In genomic region chr10:6417336-6418105, GRCm38 (mm10) we compare ENCODE assay signal across 7 mouse cellular contexts.
DNase-seq lines count a peak whose midpoint lies in the region; ATAC-seq lines count a peak whose summit lies in the region.
"Not testable (repeated sequence)": the region's sequence is repeated elsewhere in the genome, so short reads cannot be mapped to it uniquely, and the experiment has no call there.

No protein-coding gene starts in this region.

- peak overlapping the region; percentile 40 for H3K4me2 ChIP-seq in heart, embryonic 16.5 days (ENCODE audit: low read depth, low read length)

- not testable (repeated sequence) for H3K36me3 ChIP-seq in heart, embryonic 16.5 days (ENCODE audit: control insufficient read depth, insufficient read depth)

- peak overlapping the region; percentile 23; the same call in 1 of the 2 replicates for H3K27ac ChIP-seq in heart, embryonic 16.5 days (ENCODE audit: low read length)

- intact Hi-C loops in heart, postnatal 36 days (cut with DNase I): not testable (repeated sequence)

- not testable (repeated sequence) for H3K27me3 ChIP-seq in heart, embryonic 16.5 days (ENCODE audit: control insufficient read depth, insufficient read depth, low read length)

- H3K4me3 ChIP-seq in heart, embryonic 16.5 days (ENCODE audit: low read length): not testable (repeated sequence)

- not testable (repeated sequence) for H3K9me3 ChIP-seq in heart, embryonic 16.5 days (replicated peaks; ENCODE audit: control insufficient read depth, low read length)

- not testable (repeated sequence) for H3K4me1 ChIP-seq in heart, embryonic 16.5 days (ENCODE audit: control insufficient read depth, insufficient read depth, low read length)

- 71% methylated on average over 12 of the region's 12 CpGs for WGBS in heart, embryonic 16.5 days

- peak; percentile 62 for ATAC-seq in granulocyte monocyte progenitor cell, adult 5-6 weeks (replicated peaks; ENCODE audit: poor library complexity, severe bottlenecking)
- peak; percentile 41; the same call in 1 of the 2 replicates for ATAC-seq in heart, embryonic 16.5 days (replicated peaks; ENCODE audit: extremely low read depth, insufficient read depth, low FRiP score)

- DNase-seq in heart, adult 9 months (ENCODE audit: low spot score in 2 of 2): peak; percentile 60 to 62
- DNase-seq in heart, postnatal 36 days: peak; percentile 20 to 42
- DNase-seq in kidney, adult 8-10 months: peak; percentile 67 to 77
- DNase-seq in kidney, postnatal 36 days: peak; percentile 61 to 74
- peak; percentile 2 for DNase-seq in urinary bladder, postnatal 14 days (ENCODE audit: low spot score)

- not testable (repeated sequence) for H3K9ac ChIP-seq in heart, embryonic 16.5 days (ENCODE audit: low read length)

Comparison
In these comparisons a context has a peak if more than half of its experiments do, and no peak if none do; other contexts are left out.
1. DNase-seq: peak in every context shown above with its lines; median percentile 72 in kidney, adult 8-10 months; 68 in kidney, postnatal 36 days; 61 in heart, adult 9 months; 31 in heart, postnatal 36 days; 2 in urinary bladder, postnatal 14 days.